Mouse (Mus musculus): ENCODE data around the gene Ccnd1. TPM values are rescaled to one million over a fixed set of nuclear protein-coding genes. Genes with fewer than 3 reads are reported as not detected.

Gene Ccnd1
- total RNA-seq, 2 experiments from 2014 or later = 27.5 to 30.5 TPM

DNA sequence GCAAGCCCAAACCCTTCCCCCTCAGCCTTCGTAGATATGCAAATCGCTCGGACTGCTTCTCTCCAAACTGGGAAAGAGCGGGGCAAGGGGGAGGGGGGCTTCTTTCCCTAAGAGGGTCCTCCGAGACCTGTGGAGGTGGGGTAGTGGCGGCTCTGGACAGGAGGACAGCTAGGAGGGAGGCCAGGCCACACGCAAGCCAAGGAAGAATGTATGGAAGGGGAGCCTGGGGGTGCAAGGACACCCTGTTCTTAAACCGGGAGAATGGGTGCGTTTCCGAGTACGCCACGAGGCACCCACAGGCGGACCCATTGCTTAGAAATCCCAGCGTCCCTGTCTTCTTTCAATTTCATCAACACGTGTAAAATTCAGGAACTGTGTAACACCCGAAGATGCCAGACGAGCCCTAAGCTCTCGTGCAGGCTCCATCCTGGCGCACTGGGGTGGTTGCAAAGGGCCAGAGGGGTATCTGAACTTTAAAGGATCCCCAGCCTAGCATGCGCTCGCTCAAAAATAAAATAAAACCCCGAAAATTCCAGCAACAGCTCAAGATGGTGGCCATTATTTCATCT lies 362 bp upstream of the Ccnd1 start:
- peak; percentile 67 for DNase-seq
- intact Hi-C loops (cut with DNase I) = no loop called here

DNA sequence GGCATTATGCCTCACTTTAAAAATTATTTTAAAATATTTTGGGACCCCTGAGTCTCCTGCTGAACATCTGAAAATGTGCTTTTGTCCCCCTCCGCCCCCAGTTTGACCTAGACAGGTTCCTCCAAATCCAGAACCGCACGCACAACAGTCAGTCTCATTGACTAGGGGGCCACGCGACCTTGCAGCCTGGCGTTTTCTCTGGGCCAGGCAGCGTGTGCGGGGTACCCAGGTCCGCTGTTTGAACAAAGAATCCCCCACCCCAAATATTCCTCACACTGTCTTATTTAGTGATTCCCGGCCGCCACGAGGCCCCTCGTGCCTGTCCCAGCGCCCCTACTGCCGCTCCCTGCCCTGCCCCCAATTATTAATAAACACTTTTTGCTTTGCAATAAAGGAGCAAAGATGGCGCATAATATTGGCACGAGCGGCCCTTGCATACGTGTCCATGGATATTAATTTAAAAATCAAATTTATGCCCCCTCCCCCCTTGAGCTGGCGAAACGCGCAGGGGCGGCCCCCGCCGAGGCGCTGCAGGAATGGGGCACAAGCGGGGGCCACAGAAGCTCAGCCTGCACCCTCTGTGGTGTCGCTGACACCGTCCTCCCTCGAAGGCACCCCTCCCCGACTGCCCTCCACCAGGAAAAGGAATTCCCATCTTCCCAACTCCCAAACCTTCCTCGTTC lies 923 bp downstream of the Ccnd1 start:
- intact Hi-C loops (cut with DNase I) = no loop called here
- DNase-seq = no peak

DNA sequence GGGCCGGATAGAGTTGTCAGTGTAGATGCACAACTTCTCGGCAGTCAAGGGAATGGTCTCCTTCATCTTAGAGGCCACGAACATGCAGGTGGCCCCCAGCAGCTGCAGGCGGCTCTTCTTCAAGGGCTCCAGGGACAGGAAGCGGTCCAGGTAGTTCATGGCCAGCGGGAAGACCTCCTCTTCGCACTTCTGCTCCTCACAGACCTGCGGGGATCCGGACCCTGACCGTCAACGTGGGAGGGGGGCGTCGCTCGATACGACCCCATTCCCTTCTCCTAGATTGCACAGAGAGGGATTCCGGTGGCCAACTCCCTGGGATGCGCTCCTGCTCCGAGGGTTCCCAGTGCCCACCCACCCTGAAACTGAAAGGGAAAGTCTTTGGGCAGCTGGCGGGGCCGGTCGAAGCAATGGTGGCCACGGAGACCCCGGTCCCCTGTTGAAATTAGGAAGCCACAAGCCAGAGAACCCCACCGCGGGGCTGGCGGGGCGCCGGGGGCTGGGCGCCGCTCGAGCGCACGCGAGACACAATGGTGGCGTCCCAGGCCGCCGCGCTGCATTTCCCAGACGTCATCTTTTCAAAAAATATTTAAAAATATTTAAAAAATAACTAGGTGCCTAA lies 1.7 kb downstream of the Ccnd1 start:
- no peak for DNase-seq
- intact Hi-C loops (cut with DNase I) = loop anchor here (2.0 kb wide), 1 partner anchor 305 kb away; no protein-coding TSS in a partner anchor

DNA sequence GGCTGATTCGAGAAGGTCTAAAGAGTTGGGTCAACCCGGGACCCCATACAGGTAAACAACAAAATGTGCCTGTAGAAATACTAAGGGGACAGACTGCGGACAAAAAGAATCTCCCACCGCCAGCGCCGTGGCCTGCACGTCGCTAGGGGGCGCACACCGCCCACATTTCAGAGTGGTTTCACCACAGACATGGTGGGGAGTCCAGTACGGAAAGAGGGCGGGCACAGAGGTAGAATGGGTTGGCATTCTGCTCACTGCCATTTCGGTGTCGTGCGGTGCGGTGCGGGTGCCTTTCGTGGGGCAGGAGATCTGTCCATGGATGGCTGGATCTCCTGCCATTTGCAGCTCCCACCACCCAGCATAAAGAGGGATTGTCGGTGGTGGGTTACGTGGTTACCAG lies 2.2 kb downstream of the Ccnd1 start:
- intact Hi-C loops (cut with DNase I) = loop anchor here (2.0 kb wide), 1 partner anchor 305 kb away; no protein-coding TSS in a partner anchor
- peak; percentile 92 for DNase-seq

DNA sequence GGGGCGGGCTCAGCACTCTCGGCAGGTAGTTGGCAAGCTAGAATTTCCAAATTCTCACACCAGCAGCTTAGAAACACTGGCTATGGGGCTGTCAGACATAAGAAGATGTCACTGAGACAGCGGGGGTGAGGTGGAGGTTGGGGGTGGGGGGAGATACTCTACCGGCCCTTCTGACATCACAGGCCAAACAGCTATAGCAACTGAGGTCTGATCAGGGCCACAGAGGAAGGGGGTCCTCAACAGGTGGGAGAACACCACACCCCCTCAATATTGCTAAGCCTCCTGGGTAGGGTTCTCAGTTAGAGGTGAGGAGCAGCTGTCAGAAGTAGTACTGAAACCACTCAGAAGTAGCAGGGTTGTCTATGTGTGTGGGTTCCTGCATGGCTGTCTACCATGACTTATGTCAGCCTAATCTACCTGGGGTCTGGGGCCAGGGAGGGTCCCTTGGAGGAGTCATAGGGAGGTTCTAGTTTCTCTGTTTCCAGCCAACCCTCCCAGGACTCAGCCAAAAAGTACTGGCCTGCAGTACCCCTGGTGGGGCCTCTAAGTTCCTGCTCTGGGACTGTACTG lies 3.3 kb downstream of the Ccnd1 start:
- intact Hi-C loops (cut with DNase I) = loop anchor here (2.0 kb wide), 1 partner anchor 306 kb away; no protein-coding TSS in a partner anchor
- no peak for DNase-seq

DNA sequence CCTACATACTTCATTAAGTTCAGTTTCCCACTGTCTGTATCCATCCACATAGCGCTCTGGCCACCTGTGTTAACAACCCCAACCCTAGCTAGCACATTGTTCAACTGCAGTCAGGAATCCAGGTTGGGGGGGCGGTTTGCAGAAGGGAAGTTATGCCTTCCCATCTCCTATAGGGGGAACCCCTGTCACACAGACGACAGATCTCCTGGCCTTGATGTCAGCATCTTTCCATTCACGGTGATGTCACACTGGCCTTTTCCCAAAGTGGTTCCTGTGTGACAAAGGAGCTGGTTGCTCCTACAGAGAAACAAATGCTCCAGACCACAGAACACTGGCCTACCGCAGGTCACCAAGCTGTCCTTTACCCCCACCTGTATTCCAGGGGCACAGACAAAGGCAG lies 4.2 kb downstream of the Ccnd1 start:
- DNase-seq = peak; percentile 68
- intact Hi-C loops (cut with DNase I) = no loop called here

DNA sequence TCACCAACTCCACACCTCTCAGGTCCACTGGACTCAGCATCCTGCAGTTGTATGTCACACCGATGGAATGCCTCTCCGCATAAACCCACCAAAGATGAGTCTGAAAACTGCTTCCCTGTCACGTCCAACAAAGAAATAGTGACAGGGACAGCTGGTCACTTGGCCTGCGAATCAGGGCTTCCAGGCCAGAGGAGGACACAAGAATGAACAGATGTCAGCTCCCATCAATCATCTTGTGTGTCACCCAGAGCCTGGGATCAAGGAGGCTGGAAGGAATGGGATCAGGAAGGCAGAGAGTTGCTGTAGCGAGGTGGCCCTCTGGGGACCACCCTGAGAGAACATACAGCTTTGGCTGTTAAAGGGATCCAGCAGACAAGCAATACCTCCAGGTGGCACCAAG lies 4.8 kb downstream of the Ccnd1 start:
- intact Hi-C loops (cut with DNase I) = no loop called here
- DNase-seq = no peak

DNA sequence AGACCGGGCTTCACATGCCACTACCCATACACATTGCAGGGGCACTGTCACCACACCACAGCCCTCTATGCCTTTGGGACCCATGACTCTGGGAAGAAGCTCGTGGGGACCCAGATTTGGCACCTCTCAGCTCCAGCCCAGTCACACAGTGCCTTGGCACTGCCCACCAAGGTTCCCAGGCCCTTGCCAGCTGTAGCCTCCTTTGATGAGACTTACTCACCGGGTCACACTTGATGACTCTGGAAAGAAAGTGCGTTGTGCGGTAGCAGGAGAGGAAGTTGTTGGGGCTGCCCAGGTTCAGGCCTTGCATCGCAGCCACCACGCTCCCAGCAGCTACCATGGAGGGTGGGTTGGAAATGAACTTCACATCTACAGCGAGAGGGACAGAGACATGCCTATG lies 5.9 kb downstream of the Ccnd1 start:
- intact Hi-C loops (cut with DNase I) = no loop called here
- no peak for DNase-seq

DNA sequence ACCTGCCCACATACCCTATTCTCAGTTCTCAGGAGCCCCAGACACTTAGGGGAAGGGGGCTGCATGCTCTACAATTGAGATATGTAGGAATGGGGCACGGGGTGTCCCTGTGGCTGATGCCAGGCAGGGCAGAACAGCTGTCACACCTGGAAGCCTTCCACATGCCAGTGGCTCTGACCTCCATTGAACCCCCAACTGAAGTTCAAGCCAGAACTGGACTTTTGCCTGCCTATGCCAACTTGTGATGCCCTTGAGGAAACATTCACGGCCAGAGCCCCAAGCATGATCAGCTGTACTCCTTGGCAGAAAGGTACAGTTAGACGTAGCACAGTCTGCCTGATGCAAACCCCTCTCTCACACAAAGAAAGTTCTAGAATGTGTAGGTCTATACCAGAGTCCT lies 6.4 kb downstream of the Ccnd1 start:
- intact Hi-C loops (cut with DNase I) = no loop called here
- DNase-seq = no peak

DNA sequence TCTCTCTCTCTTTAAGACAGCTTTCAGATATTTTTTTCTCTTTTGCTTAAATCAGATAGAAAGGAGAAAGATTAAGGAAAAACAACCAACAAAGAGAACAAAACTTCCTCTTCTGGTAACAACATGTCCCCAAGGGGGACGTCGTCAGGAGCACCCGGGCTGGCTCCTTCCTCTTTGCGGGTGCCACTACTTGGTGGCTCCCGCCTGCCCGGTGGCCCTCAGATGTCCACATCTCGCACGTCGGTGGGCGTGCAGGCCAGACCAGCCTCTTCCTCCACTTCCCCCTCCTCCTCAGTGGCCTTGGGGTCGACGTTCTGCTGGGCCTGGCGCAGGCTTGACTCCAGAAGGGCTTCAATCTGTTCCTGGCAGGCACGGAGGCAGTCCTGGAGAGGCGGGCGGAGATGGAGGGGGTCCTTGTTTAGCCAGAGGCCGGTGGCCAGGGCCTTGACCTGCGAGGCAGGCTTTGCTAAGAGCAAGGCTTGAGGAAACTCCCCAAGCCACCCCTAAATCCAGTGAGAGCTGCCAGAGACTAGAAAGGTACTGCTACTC lies 7.3 kb downstream of the Ccnd1 start:
- intact Hi-C loops (cut with DNase I) = no loop called here
- peak; percentile 53 for DNase-seq

DNA sequence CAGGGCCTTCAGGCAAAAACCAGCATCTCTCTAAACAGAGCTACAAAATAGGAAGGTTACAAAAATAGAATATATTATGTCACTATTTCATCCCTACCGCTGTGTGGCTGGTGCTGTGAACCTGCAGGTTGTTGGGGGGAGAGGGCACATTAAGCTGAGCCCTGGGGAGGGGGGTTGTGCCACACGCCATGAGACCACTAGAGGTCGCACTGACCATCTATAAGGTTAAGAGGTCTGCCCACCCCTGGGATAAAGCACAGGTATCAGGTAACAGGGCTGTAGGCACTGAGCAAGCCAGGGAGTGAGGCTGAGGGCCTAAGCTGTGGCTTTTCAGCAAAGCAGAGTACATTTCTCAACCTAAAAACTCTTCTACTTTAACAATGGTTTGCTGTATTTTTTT lies 7.9 kb downstream of the Ccnd1 start:
- intact Hi-C loops (cut with DNase I) = no loop called here
- DNase-seq = peak; percentile 59

DNA sequence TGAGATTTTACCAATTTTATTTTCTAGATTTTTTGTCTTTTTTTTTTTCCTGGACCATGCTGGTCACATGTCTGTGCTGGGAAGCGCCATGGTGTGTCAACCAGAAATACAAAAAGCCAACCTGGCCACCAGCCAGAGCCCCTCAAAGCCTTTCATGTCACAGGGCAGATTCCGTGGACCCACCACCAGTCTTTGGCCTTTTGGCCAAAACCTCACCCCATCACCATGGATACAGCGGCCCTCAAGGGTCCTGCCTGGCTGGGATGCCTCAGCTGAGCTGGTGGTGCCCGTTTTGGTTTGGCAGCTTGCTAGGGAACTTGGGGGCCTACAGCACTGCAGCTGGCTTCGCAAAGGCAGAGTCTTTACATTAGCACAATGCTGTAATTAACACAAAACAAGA lies 9.8 kb downstream of the Ccnd1 start:
- peak; percentile 86 for DNase-seq
- intact Hi-C loops (cut with DNase I) = no loop called here

DNA sequence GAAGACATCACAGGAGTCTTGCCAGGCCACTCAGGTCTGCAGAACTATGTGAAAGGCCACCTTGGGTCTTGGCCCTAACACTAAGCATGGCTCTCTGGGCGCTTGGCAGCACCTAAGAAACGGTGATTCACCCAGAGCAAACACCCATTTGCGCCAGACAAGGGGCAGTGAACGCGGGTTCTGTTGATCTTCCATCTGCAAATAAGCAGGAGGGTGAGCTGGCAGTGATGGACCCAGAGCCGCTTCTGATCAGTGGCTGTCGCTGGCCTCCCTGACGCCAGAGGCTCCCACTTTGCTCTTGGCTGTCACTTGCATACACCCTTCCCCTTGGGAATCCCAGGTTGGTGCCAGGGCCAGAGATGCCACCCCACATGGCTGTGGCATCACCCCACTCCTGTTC lies 10.2 kb downstream of the Ccnd1 start:
- intact Hi-C loops (cut with DNase I) = no loop called here
- no peak for DNase-seq

DNA sequence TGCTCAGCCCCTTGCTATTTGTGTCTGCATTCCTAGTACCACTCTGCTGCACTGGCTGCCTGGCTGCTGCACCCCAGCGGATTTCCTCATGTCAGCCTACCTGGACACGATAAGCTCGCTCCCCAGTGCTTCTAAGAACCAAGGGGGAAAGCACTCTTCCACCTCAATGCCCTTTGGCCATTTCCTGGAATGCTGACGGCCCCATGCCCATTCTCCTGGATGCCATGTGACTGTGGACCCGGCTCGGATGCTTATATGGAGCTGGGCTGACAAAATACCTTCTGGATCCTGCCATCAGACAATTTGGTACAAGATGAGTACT lies 10.9 kb downstream of the Ccnd1 start:
- DNase-seq = no peak
- intact Hi-C loops (cut with DNase I) = no loop called here

DNA sequence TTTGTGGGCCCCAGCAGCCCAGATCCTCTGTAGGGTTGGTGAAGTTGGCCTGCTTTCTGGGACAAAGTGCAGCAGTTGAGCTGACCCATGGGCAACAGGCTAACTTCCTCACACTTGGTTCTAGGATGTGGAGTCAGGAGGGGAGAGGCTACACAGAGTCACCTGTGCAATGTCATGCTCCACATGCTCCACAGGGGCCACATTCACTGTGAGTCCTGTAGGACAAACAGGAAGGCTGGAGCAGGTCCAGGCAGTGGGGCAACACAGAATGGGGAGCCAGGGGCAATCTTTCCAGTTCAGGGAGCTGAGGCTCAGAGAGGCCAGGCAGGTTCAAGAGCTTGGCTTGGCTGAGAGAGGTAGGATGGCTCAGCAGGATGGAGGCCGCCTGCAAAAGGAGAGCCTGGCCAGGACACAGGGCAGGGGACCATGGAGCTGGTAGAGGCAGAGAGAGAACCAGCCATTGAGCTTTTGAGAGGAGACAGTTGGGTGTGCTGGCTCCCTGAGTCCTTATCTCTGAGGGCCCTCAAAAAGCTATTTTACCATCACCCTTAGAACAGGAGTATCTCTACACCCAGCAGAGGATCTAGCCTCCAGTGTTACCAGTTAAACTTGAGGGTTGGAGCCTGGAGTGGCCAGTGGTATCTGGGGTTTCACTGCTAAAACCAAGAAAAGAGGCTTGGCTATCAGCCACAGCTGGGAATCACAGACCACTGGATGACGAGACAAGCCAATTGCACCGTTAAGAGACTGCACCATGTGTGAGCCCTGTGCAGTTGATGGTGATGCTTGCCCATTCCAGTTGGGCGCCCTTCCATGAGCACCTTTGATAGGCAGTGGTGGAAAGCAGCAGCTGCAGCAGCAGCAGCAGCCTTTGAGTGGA lies 11.5 kb downstream of the Ccnd1 start:
- intact Hi-C loops (cut with DNase I) = no loop called here
- DNase-seq = no peak

DNA sequence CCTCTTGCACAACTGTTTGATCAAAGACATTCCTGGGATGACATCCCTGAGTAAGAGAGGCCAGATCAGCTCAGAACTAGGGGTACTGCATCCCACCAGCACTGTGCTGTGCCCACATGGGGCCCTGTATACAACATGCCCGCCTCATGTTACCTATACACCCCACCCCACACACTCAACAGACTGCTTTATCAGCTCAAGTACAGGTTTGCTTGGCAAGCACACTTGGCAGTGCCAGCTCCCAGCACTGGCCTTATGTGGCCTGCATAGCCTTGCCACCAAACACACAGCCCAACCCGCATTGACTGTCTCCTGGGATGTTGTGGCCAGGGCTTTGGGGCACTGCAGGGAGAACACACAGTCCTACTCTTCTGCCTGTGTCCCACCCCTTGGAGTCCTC lies 12.1 kb downstream of the Ccnd1 start:
- DNase-seq = no peak
- intact Hi-C loops (cut with DNase I) = no loop called here

DNA sequence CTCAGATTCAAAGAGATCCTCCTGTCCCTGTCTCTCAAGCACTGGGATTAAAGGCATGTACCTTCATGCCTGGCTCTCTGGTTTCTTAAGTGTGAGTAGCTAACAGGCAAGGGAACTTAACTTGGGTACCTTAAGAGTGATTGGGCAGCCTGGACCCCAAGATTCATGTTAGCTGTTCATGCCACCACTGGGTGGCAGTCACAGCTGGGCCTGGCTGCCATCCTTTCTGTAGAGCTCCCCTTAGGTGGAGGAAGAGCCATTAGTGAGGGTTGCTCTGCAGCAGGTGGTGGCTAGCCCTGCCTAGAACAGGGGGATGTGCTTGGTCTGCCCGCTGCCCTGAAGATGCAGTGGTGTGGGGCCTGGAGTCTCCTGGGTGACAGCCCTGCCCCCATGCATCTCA lies 20.9 kb downstream of the Ccnd1 start:
- DNase-seq = no peak
- intact Hi-C loops (cut with DNase I) = no loop called here

DNA sequence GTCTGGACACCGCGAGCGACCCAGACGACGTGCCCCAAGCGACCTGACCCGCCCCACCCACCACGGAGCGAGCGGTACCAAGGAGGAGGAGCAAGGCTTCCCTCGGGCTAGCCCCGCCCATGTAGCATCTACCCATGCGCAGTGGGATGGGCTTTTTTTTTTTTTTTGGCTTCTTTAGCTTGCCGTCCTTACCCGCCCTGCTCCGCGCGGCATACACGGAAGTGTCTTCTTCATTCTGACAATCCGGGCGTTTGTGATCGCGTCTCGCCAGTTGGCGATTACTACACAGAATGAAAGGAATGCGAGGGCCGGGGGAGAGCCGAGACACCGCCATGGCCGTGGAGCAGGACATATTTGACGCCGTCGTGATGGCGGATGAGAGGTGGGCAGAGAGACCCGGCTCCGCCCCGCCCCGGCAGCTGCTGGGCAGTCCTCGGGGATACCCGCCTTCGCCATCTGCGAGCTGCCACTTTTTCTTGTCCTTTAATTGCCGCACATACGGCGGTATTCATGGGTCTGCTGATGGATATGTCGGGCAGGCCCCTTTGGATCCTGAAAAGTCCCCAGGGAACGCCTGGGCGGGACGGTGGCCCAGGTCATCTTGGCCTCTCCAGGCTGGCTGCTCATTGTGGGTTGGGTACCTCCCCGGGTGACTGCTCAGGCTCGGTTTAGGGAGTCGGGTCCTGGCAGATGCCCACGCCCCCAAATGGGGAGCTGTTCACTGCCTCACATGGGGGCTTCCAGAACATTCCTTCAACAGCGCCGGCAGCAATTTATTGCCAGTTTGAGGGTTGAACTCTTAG lies 24.6 kb downstream of the Ccnd1 start, which contains the start of gene LTO1:
TSS of gene LTO1 (plus strand) at position 153 of the 803 bp plus-strand sequence.
- peak; percentile 93 for DNase-seq
- intact Hi-C loops (cut with DNase I) = no loop called here

DNA sequence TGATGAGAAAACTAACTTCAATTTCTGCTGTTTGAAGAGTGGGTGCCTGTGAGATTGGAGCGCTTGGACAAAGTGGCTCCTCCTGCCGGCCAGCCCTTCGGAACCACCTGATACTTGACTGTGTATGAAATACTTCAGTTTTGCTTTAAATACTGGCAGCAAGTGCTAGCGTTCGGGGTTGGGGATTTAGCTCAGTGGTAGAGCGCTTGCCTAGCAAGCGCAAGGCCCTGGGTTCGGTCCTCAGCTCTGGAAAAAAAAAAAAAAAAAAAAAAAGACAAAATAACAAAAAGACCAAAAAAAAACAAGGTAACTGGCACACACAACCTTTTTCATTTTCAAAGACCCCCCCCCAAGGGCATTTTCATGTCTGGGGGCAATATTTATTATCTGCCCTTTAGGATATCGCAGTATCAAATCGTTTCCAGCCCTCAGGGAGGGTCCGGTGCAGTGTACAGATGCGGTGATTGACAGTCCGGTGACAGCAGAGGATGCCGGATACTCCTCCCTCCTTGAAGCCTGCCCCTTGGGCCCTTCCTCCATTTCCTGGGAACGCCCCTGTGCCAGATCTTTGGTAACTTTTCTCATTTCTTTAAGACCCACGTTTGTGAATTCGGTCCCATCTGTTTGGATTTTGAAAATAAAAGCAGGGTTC lies 25.3 kb downstream of the Ccnd1 start:
- no peak for DNase-seq
- intact Hi-C loops (cut with DNase I) = no loop called here
